Mouse (Mus musculus) small intestine, adult 2 months (tissue): ENCODE results near the gene Dlgap3.

Experiments
- CTCF ChIP-seq: fragments of 200-500 bp; IDR thresholded peaks from 2 replicates; pipeline ENCODE4 v1.5.1; 2012; ENCODE audit warnings: low read depth, mild to moderate bottlenecking, control low read depth, inconsistent platforms, low read length, moderate library complexity, mixed read lengths; ENCODE audit not compliant: insufficient replicate concordance, insufficient read length; ENCODE audit errors: extremely low read depth
- POLR2A ChIP-seq: fragments of 200-500 bp; IDR thresholded peaks from 2 replicates; pipeline ENCODE4 v1.6.1; 2012; ENCODE audit warnings: low read depth, mild to moderate bottlenecking, control low read depth, inconsistent platforms, low read length, moderate library complexity

DNA sequence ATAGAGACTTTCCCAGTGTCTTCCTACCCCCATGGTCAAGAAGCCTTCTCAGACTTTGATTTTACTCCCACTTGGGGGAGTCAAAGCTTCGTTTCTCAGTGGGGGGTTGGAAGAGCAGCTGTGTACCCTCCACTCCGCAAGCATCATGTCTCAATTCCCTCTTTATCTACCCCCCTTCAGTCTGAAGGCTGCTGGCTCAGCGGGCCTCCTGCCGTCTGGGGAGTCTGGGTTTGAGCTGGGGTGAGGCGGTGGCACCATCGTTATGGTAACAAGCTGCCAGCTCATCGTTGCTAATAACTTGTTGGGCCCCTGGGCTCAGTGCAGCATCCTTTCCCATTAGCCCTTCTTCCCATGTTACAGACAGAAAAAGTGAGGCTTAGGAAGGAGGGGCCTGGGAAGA is 3.1 kb downstream of the Dlgap3 start:
- TF ChIP-seq CTCF (no peak), POLR2A (no peak)
